Mouse (Mus musculus) bone marrow macrophage, adult 2 months (primary cell): ENCODE measurements at regions not wholly inside any gene's neighbourhood (a gene's known extent, or its start where the extent isn't known, plus 50 kb on each side); places are given as distances from the start of the nearest gene placed in this dataset.

Experiments used
- CTCF ChIP-seq: IDR thresholded peaks from 2 replicates; pipeline ENCODE4 v1.5.1; 2012; ENCODE audit warnings: low read depth, mild to moderate bottlenecking, low read length, moderate library complexity
- POLR2A ChIP-seq: IDR thresholded peaks from 2 replicates; pipeline ENCODE4 v1.6.1; 2012; ENCODE audit warnings: mild to moderate bottlenecking, low read depth, low read length, borderline replicate concordance

GRCm38 (mm10) chr13:63643394-63643793, 70.0 kb upstream of the Ptch1 start:
- no peak for TF ChIP-seq POLR2A
- TF ChIP-seq CTCF, result no peak
